Mouse (Mus musculus): ENCODE data around the gene Hoxd8. TPM values are rescaled to one million over a fixed set of nuclear protein-coding genes. Genes with fewer than 3 reads are reported as not detected.

Hoxd8 gene
- polyA plus RNA-seq, 1 experiment from 2014 or later: 0.09 TPM

GRCm38 (mm10) chr2:74753711-74754110, 49.3 kb downstream of the Hoxd8 start:
- Histone ChIP-seq H3K9me3 (replicated peaks; ENCODE audit: control insufficient read depth, low read length) (no peaks in the 10 kb centered on the region), H3K4me3 (ENCODE audit: low read depth, low read length) (no peak overlapping the region), H3K27ac (ENCODE audit: low read depth, low read length) (no peak overlapping the region), H3K36me3 (ENCODE audit: control insufficient read depth, insufficient read depth, low read length) (no peaks in the 10 kb centered on the region), H3K27me3 (replicated peaks; ENCODE audit: control insufficient read depth, insufficient read depth, low read length) (peaks cover 95% of the 10 kb centered on the region), H3K4me1 (ENCODE audit: control insufficient read depth, insufficient read depth, low read length) (peaks cover 8% of the 10 kb centered on the region; the same call in 1 of the 2 replicates), H3K9ac (ENCODE audit: low read length) (no peak overlapping the region), H3K4me2 (ENCODE audit: low read length) (no peak overlapping the region)
- ATAC-seq (no peak), DNase-seq (ENCODE audit: low spot score) (no peak)
- WGBS: 9% methylated on average over 5 of the region's 5 CpGs

MicroRNA genes within 50 kb of the gene (microRNA counts, 519-probe panel; counts per million panel counts)
- not detected for microRNA mmu-miR-10b

Small RNA genes lying within 50 kb of the gene (microRNA-seq; reads per million reads assigned to microRNA genes)
- gene Gm44463 (not detected), gene Mir10b (268 reads per million, percentile 70 among the genes with 10 or more reads in this experiment)

Other genes with a start within 250 kb of the Hoxd8 start
- 33.3 and 48.8 TPM in 2 replicates for gene Lnpk, start 125.2 kb upstream of the Hoxd8 start, polyA plus RNA-seq (2014; fragmentation: Nextera tagmentation; extraction: Ambion mirVana)
- gene Evx2, start 45.1 kb upstream of the Hoxd8 start, polyA plus RNA-seq (2014; fragmentation: Nextera tagmentation; extraction: Ambion mirVana): not detected in 2 replicates
- not detected in 2 replicates for gene Hoxd13, start 36.3 kb upstream of the Hoxd8 start, polyA plus RNA-seq (2014; fragmentation: Nextera tagmentation; extraction: Ambion mirVana)
- gene Hoxd12, start 29.6 kb upstream of the Hoxd8 start, polyA plus RNA-seq (2014; fragmentation: Nextera tagmentation; extraction: Ambion mirVana): not detected in 2 replicates
- gene Hoxd11, start 25.1 kb upstream of the Hoxd8 start, polyA plus RNA-seq (2014; fragmentation: Nextera tagmentation; extraction: Ambion mirVana): not detected in 2 replicates
- not detected in 2 replicates for gene Hoxd10, start 12.7 kb upstream of the Hoxd8 start, polyA plus RNA-seq (2014; fragmentation: Nextera tagmentation; extraction: Ambion mirVana)
- gene Hoxd9, start 6.9 kb upstream of the Hoxd8 start, polyA plus RNA-seq (2014; fragmentation: Nextera tagmentation; extraction: Ambion mirVana): not detected in 2 replicates
- not detected in 2 replicates for gene Hoxd3, start 7.3 kb downstream of the Hoxd8 start, polyA plus RNA-seq (2014; fragmentation: Nextera tagmentation; extraction: Ambion mirVana)
- not detected in 2 replicates for gene Hoxd4, start 7.3 kb downstream of the Hoxd8 start, polyA plus RNA-seq (2014; fragmentation: Nextera tagmentation; extraction: Ambion mirVana)
- not detected in 2 replicates for gene Gm28230, start 22.1 kb downstream of the Hoxd8 start, polyA plus RNA-seq (2014; fragmentation: Nextera tagmentation; extraction: Ambion mirVana)
- gene Hoxd1, start 58.4 kb downstream of the Hoxd8 start, polyA plus RNA-seq (2014; fragmentation: Nextera tagmentation; extraction: Ambion mirVana): not detected in 2 replicates
- gene Mtx2, start 121.2 kb downstream of the Hoxd8 start, polyA plus RNA-seq (2014; fragmentation: Nextera tagmentation; extraction: Ambion mirVana): 161 and 168 TPM in 2 replicates

Measured in forebrain, embryonic 14.5 days (tissue).